Mouse (Mus musculus): ENCODE results near the gene Scn5a. TPM values are rescaled to one million over a fixed set of nuclear protein-coding genes. Genes with fewer than 3 reads are reported as not detected.

Scn5a gene
- polyA plus RNA-seq, 1 experiment from 2014 or later: 0.79 TPM

- Histone ChIP-seq H3K9me3 (no peaks in the 10 kb centered on the region), H3K9ac (replicated peaks) (no peak overlapping the region), H3K4me2 (replicated peaks) (no peak overlapping the region), H3K4me3 (no peak overlapping the region), H3K4me1 (peaks cover 16% of the 10 kb centered on the region), H3K27ac (replicated peaks) (no peak overlapping the region), H3K36me3 (no peaks in the 10 kb centered on the region), H3K27me3 (peaks cover 37% of the 10 kb centered on the region)
- ATAC-seq (replicated peaks): 0 out of 2 replicates have a peak, but pooled peaks have one; percentile 18
- WGBS: 87% methylated on average over 17 of the region's 17 CpGs
Measured at GRCm38 (mm10) chr9:119580187-119580586, 1.4 kb upstream of the Scn5a start.

- peak overlapping the region; percentile 58 for H3K4me3 ChIP-seq
- peak overlapping the region; percentile 56 for H3K9ac ChIP-seq (replicated peaks)
- H3K4me2 ChIP-seq (replicated peaks): peak overlapping the region; percentile 98
- 0 out of 2 replicates have a peak, but pooled peaks have one; percentile 3 for ATAC-seq (replicated peaks)
- H3K36me3 ChIP-seq: no peaks in the 10 kb centered on the region
- peaks cover 21% of the 10 kb centered on the region for H3K4me1 ChIP-seq
- under 1% methylated on average over 24 of the region's 24 CpGs for WGBS
- peaks cover 42% of the 10 kb centered on the region for H3K27me3 ChIP-seq
- no peak overlapping the region for H3K27ac ChIP-seq (replicated peaks)
- no peaks in the 10 kb centered on the region for H3K9me3 ChIP-seq
Measured at GRCm38 (mm10) chr9:119578311-119578635, 543 bp downstream of the Scn5a start.

GRCm38 (mm10) chr9:119576977-119577376 is 1.8 kb downstream of the Scn5a start:
- H3K9me3 ChIP-seq: no peaks in the 10 kb centered on the region
- 85% methylated on average over 2 of the region's 2 CpGs for WGBS
- no peak overlapping the region for H3K4me2 ChIP-seq (replicated peaks)
- no peak overlapping the region for H3K27ac ChIP-seq (replicated peaks)
- H3K27me3 ChIP-seq: peaks cover 42% of the 10 kb centered on the region
- no peak overlapping the region for H3K9ac ChIP-seq (replicated peaks)
- no peak for ATAC-seq (replicated peaks)
- no peak overlapping the region for H3K4me3 ChIP-seq
- peaks cover 34% of the 10 kb centered on the region for H3K4me1 ChIP-seq
- no peaks in the 10 kb centered on the region for H3K36me3 ChIP-seq

- Histone ChIP-seq H3K27me3 (peaks cover 42% of the 10 kb centered on the region), H3K27ac (replicated peaks) (no peak overlapping the region), H3K9me3 (no peaks in the 10 kb centered on the region), H3K4me3 (no peak overlapping the region), H3K36me3 (no peaks in the 10 kb centered on the region), H3K4me2 (replicated peaks) (no peak overlapping the region), H3K9ac (replicated peaks) (no peak overlapping the region), H3K4me1 (peaks cover 47% of the 10 kb centered on the region)
- no peak for ATAC-seq (replicated peaks)
- WGBS: 67% methylated on average over 9 of the region's 9 CpGs
Measured at GRCm38 (mm10) chr9:119575732-119576131, 3.1 kb downstream of the Scn5a start.

- Histone ChIP-seq H3K4me2 (replicated peaks) (no peak overlapping the region), H3K36me3 (no peaks in the 10 kb centered on the region), H3K27ac (replicated peaks) (no peak overlapping the region), H3K9ac (replicated peaks) (no peak overlapping the region), H3K27me3 (peaks cover 31% of the 10 kb centered on the region), H3K9me3 (no peaks in the 10 kb centered on the region), H3K4me1 (peaks cover 46% of the 10 kb centered on the region), H3K4me3 (no peak overlapping the region)
- 71% methylated on average over 7 of the region's 7 CpGs for WGBS
- no peak for ATAC-seq (replicated peaks)
Measured at GRCm38 (mm10) chr9:119574366-119574765, 4.5 kb downstream of the Scn5a start.

GRCm38 (mm10) chr9:119573009-119573408 is 5.8 kb downstream of the Scn5a start:
- WGBS: 18% methylated on average over 14 of the region's 14 CpGs
- peaks cover 34% of the 10 kb centered on the region for H3K4me1 ChIP-seq

GRCm38 (mm10) chr9:119571411-119571888 is 7.4 kb downstream of the Scn5a start:
- Histone ChIP-seq H3K36me3 (no peaks in the 10 kb centered on the region), H3K4me1 (peaks cover 34% of the 10 kb centered on the region), H3K9me3 (no peaks in the 10 kb centered on the region), H3K4me2 (replicated peaks) (peak overlapping the region; percentile 55), H3K27ac (replicated peaks) (peak overlapping the region; percentile 25; the same call in 1 of the 2 replicates), H3K4me3 (peak overlapping the region; percentile 34), H3K27me3 (peaks cover 5% of the 10 kb centered on the region; the same call in 1 of the 2 replicates), H3K9ac (replicated peaks) (0 out of 2 replicates have a peak overlapping the region, but pooled peaks have one; percentile 1)
- under 1% methylated on average over 15 of the region's 15 CpGs for WGBS
- peak; percentile 65 for ATAC-seq (replicated peaks)

More at GRCm38 (mm10) chr9:119573009-119573408, 5.8 kb downstream of the Scn5a start:
- no peak overlapping the region for H3K4me2 ChIP-seq (replicated peaks)
- H3K36me3 ChIP-seq: no peaks in the 10 kb centered on the region
- H3K4me3 ChIP-seq: no peak overlapping the region
- H3K27me3 ChIP-seq: peaks cover 18% of the 10 kb centered on the region
- no peak overlapping the region for H3K27ac ChIP-seq (replicated peaks)
- H3K9ac ChIP-seq (replicated peaks): no peak overlapping the region
- ATAC-seq (replicated peaks): no peak
- H3K9me3 ChIP-seq: no peaks in the 10 kb centered on the region

GRCm38 (mm10) chr9:119570652-119571051 is 8.2 kb downstream of the Scn5a start:
- ATAC-seq (replicated peaks): no peak
- no peak overlapping the region for H3K27ac ChIP-seq (replicated peaks)
- peaks cover 34% of the 10 kb centered on the region for H3K4me1 ChIP-seq
- 0 out of 2 replicates have a peak overlapping the region, but pooled peaks have one; percentile 55 for H3K4me2 ChIP-seq (replicated peaks)
- no peak overlapping the region for H3K4me3 ChIP-seq
- H3K36me3 ChIP-seq: no peaks in the 10 kb centered on the region
- 21% methylated on average over 9 of the region's 9 CpGs for WGBS
- no peaks in the 10 kb centered on the region for H3K9me3 ChIP-seq
- no peak overlapping the region for H3K9ac ChIP-seq (replicated peaks)
- H3K27me3 ChIP-seq: peaks cover 5% of the 10 kb centered on the region; the same call in 1 of the 2 replicates

GRCm38 (mm10) chr9:119568732-119569131 is 10.1 kb downstream of the Scn5a start:
- H3K36me3 ChIP-seq: no peaks in the 10 kb centered on the region
- WGBS: 90% methylated on average over 8 of the region's 8 CpGs
- no peaks in the 10 kb centered on the region for H3K27me3 ChIP-seq
- H3K9me3 ChIP-seq: no peaks in the 10 kb centered on the region
- H3K4me1 ChIP-seq: peaks cover 33% of the 10 kb centered on the region
- H3K9ac ChIP-seq (replicated peaks): no peak overlapping the region
- H3K27ac ChIP-seq (replicated peaks): no peak overlapping the region
- no peak overlapping the region for H3K4me2 ChIP-seq (replicated peaks)
- H3K4me3 ChIP-seq: no peak overlapping the region
- no peak for ATAC-seq (replicated peaks)

- WGBS: 79% methylated on average over 5 of the region's 5 CpGs
- Histone ChIP-seq H3K9me3 (no peaks in the 10 kb centered on the region), H3K27me3 (no peaks in the 10 kb centered on the region)
Measured at GRCm38 (mm10) chr9:119567800-119568199, 11.0 kb downstream of the Scn5a start.

GRCm38 (mm10) chr9:119566214-119566613 is 12.6 kb downstream of the Scn5a start:
- Histone ChIP-seq H3K9ac (replicated peaks) (no peak overlapping the region), H3K36me3 (no peaks in the 10 kb centered on the region), H3K9me3 (no peaks in the 10 kb centered on the region), H3K27me3 (no peaks in the 10 kb centered on the region), H3K4me1 (peaks cover 20% of the 10 kb centered on the region), H3K4me3 (no peak overlapping the region), H3K4me2 (replicated peaks) (no peak overlapping the region), H3K27ac (replicated peaks) (no peak overlapping the region)
- ATAC-seq (replicated peaks): no peak
- 18% methylated on average over 10 of the region's 10 CpGs for WGBS

More at GRCm38 (mm10) chr9:119567800-119568199, 11.0 kb downstream of the Scn5a start:
- H3K9ac ChIP-seq (replicated peaks): no peak overlapping the region
- no peak overlapping the region for H3K27ac ChIP-seq (replicated peaks)
- H3K4me2 ChIP-seq (replicated peaks): no peak overlapping the region
- peaks cover 24% of the 10 kb centered on the region for H3K4me1 ChIP-seq
- no peak for ATAC-seq (replicated peaks)
- H3K36me3 ChIP-seq: no peaks in the 10 kb centered on the region
- H3K4me3 ChIP-seq: no peak overlapping the region

- no peak for ATAC-seq (replicated peaks)
- H3K27me3 ChIP-seq: no peaks in the 10 kb centered on the region
- no peak overlapping the region for H3K4me2 ChIP-seq (replicated peaks)
- no peaks in the 10 kb centered on the region for H3K36me3 ChIP-seq
- H3K4me1 ChIP-seq: peaks cover 12% of the 10 kb centered on the region
- H3K9me3 ChIP-seq: no peaks in the 10 kb centered on the region
- H3K9ac ChIP-seq (replicated peaks): no peak overlapping the region
- H3K4me3 ChIP-seq: no peak overlapping the region
- WGBS: 78% methylated on average over 6 of the region's 6 CpGs
- no peak overlapping the region for H3K27ac ChIP-seq (replicated peaks)
Measured at GRCm38 (mm10) chr9:119564803-119565202, 14.0 kb downstream of the Scn5a start.

GRCm38 (mm10) chr9:119563617-119564016 is 15.2 kb downstream of the Scn5a start:
- ATAC-seq (replicated peaks): no peak

More at GRCm38 (mm10) chr9:119563617-119564016, 15.2 kb downstream of the Scn5a start:
- no peaks in the 10 kb centered on the region for H3K9me3 ChIP-seq
- H3K36me3 ChIP-seq: no peaks in the 10 kb centered on the region
- no peaks in the 10 kb centered on the region for H3K27me3 ChIP-seq
- 61% methylated on average over 6 of the region's 6 CpGs for WGBS
- H3K4me2 ChIP-seq (replicated peaks): no peak overlapping the region
- no peak overlapping the region for H3K4me3 ChIP-seq
- H3K4me1 ChIP-seq: peaks cover 12% of the 10 kb centered on the region
- H3K9ac ChIP-seq (replicated peaks): no peak overlapping the region
- no peak overlapping the region for H3K27ac ChIP-seq (replicated peaks)
